Mouse (Mus musculus) CD8-positive naive resting alpha-beta T cell, adult 2 months (primary cell): ENCODE results near the gene Slitrk1.

Source experiments
- DNase-seq, 2 experiments: peaks; one replicate each; pipeline ENCODE4 v3.0.0; 2022; ENCODE audit warnings: low read depth in 2 of 2, low spot score in 2 of 2

Gene Slitrk1

GRCm38 (mm10) chr14:108913714-108914263 is at the start of gene Slitrk1:
Slitrk1 (minus strand) TSS chr14:108914158.
- no peak for DNase-seq

- no peak for DNase-seq
Measured at GRCm38 (mm10) chr14:108935777-108936176, 21.8 kb upstream of the Slitrk1 start.

- no peak for DNase-seq
Measured at GRCm38 (mm10) chr14:108914336-108914735, 378 bp upstream of the Slitrk1 start.

GRCm38 (mm10) chr14:108912876-108913490 is 975 bp downstream of the Slitrk1 start:
- DNase-seq = no peak

- no peak for DNase-seq
Measured at GRCm38 (mm10) chr14:108912021-108912875, 1.7 kb downstream of the Slitrk1 start.

GRCm38 (mm10) chr14:108911138-108911841 is 2.7 kb downstream of the Slitrk1 start:
- DNase-seq = no peak

- no peak for DNase-seq
Measured at GRCm38 (mm10) chr14:108910449-108911137, 3.4 kb downstream of the Slitrk1 start.

- DNase-seq = no peak
Measured at GRCm38 (mm10) chr14:108909336-108909953, 4.5 kb downstream of the Slitrk1 start.

- no peak for DNase-seq
Measured at GRCm38 (mm10) chr14:108898601-108899000, 15.4 kb downstream of the Slitrk1 start.

GRCm38 (mm10) chr14:108895456-108895855 is 18.5 kb downstream of the Slitrk1 start:
- DNase-seq = no peak

GRCm38 (mm10) chr14:108867816-108868215 is 46.1 kb downstream of the Slitrk1 start:
- no peak for DNase-seq

- DNase-seq = no peak
Measured at GRCm38 (mm10) chr14:108864631-108865030, 49.3 kb downstream of the Slitrk1 start.

- no peak for DNase-seq
Measured at GRCm38 (mm10) chr14:108859310-108859709, 54.6 kb downstream of the Slitrk1 start.
